Mouse (Mus musculus): ENCODE measurements around the gene Hcrt. TPM values are rescaled to one million over a fixed set of nuclear protein-coding genes. Genes with fewer than 3 reads are reported as not detected.

Hcrt gene
- polyA plus RNA-seq, 1 experiment = 0.36 TPM

DNA sequence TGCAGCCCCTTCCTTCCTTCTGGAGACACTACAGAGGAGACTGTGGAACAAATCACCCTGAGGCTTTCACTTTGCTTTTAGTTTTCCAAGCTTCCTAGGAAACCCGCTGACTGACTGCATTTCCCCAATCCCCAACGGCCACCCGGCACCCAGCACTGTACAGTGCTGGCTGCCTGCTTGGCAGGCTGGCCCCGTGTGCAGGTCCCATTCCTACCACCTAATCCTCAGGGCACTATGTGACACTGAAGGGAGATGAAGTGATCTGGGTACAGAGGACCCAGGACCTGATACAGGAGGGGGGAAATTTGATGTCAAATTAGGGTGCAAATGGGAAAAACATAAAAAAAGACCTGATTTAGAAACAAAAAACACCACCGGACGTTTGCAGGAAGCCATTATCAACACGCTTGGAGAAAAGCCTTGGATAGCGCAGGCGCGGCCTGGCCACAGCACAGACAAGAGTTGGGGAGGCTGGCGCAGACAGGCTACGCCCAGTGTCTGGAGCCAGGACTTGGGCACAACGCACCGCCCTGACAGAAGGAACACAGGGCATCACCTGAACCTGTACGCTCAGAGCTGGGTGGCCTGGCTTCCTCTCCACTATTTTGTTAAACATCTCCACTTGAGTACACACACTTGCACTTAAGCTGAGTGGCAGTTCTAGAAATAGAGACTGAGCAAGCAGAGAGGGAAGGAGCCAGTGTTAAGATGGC, 19.2 kb upstream of the Hcrt start:
- H3K4me3 ChIP-seq (ENCODE audit: control insufficient read depth, low read depth, low read length) = no peak overlapping the region
- no peak overlapping the region for H3K27ac ChIP-seq (ENCODE audit: control insufficient read depth, insufficient read depth, low read depth, low read length)
- no peaks in the 10 kb centered on the region for H3K36me3 ChIP-seq (ENCODE audit: control insufficient read depth, insufficient read depth, low read length)
- H3K4me1 ChIP-seq (ENCODE audit: control insufficient read depth, insufficient read depth, low read length) = no peaks in the 10 kb centered on the region
- no peak for TF ChIP-seq POLR2A (IDR thresholded peaks at IDR 0.05; ENCODE audit: control insufficient read depth, low read depth, low read length)
- TF ChIP-seq CTCF (IDR thresholded peaks at IDR 0.05; ENCODE audit: control insufficient read depth, insufficient read depth, insufficient replicate concordance, low read depth, low read length) = no peak
- H3K27me3 ChIP-seq (ENCODE audit: control insufficient read depth, insufficient read depth, low read length) = no peaks in the 10 kb centered on the region

- no peaks in the 10 kb centered on the region for H3K27me3 ChIP-seq (ENCODE audit: control insufficient read depth, insufficient read depth, low read length)
- no peaks in the 10 kb centered on the region for H3K36me3 ChIP-seq (ENCODE audit: control insufficient read depth, insufficient read depth, low read length)
- no peak overlapping the region for H3K4me3 ChIP-seq (ENCODE audit: control insufficient read depth, low read depth, low read length)
- H3K27ac ChIP-seq (ENCODE audit: control insufficient read depth, insufficient read depth, low read depth, low read length) = no peak overlapping the region
- TF ChIP-seq CTCF (IDR thresholded peaks at IDR 0.05; ENCODE audit: control insufficient read depth, insufficient read depth, insufficient replicate concordance, low read depth, low read length) (no peak), POLR2A (IDR thresholded peaks at IDR 0.05; ENCODE audit: control insufficient read depth, low read depth, low read length) (no peak)
- no peaks in the 10 kb centered on the region for H3K4me1 ChIP-seq (ENCODE audit: control insufficient read depth, insufficient read depth, low read length)
These were observed 17.5 kb upstream of the Hcrt start for GRCm38 (mm10) chr11:100780247-100780646.

DNA sequence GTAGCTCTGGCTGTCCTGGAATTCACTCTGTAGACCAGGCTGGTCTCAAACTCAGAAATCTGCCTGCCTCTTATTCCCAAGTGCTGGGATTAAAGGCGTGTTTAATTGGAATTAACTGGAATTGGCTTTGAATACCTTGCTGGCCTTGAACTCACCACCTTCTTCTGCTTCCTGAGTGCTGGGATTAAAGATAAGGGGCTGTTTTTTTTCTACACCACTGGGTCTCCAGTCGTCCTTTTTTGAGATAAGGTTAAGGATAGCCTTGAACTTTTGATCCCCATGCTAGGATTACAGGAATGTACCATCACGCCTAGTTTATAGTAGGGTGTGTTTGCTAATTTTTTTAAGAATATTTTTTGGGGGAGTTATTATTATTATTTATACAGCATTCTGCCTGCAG, 15.3 kb upstream of the Hcrt start:
- Histone ChIP-seq H3K4me1 (ENCODE audit: control insufficient read depth, insufficient read depth, low read length) (no peaks in the 10 kb centered on the region), H3K27me3 (ENCODE audit: control insufficient read depth, insufficient read depth, low read length) (no peaks in the 10 kb centered on the region), H3K4me3 (ENCODE audit: control insufficient read depth, low read depth, low read length) (no peak overlapping the region), H3K36me3 (ENCODE audit: control insufficient read depth, insufficient read depth, low read length) (no peaks in the 10 kb centered on the region), H3K27ac (ENCODE audit: control insufficient read depth, insufficient read depth, low read depth, low read length) (no peak overlapping the region)
- TF ChIP-seq CTCF (IDR thresholded peaks at IDR 0.05; ENCODE audit: control insufficient read depth, insufficient read depth, insufficient replicate concordance, low read depth, low read length) (no peak), POLR2A (IDR thresholded peaks at IDR 0.05; ENCODE audit: control insufficient read depth, low read depth, low read length) (no peak)

DNA sequence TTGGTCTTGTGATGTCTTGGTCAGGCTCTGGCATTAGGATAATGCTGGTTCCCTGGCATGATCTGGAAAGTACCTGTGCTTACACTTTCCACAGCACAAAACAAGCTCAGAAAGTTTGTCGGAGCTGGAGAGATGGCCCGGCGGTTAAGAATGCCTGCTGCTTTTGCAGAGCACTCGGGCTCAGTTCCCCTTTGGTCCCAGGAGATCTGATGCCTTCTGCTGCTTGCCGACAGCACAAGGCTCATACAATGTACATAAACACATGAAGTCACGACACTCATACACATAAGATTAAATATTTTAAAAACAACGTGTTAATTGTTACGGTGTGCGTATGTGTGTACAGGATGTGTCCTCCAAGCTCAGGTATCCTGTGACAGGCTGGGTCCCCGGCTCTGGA, 13.2 kb upstream of the Hcrt start:
- no peaks in the 10 kb centered on the region for H3K36me3 ChIP-seq (ENCODE audit: control insufficient read depth, insufficient read depth, low read length)
- peaks cover 1% of the 10 kb centered on the region for H3K4me1 ChIP-seq (ENCODE audit: control insufficient read depth, insufficient read depth, low read length)
- no peaks in the 10 kb centered on the region for H3K27me3 ChIP-seq (ENCODE audit: control insufficient read depth, insufficient read depth, low read length)
- no peak overlapping the region for H3K27ac ChIP-seq (ENCODE audit: control insufficient read depth, insufficient read depth, low read depth, low read length)
- no peak overlapping the region for H3K4me3 ChIP-seq (ENCODE audit: control insufficient read depth, low read depth, low read length)
- no peak for TF ChIP-seq CTCF (IDR thresholded peaks at IDR 0.05; ENCODE audit: control insufficient read depth, insufficient read depth, insufficient replicate concordance, low read depth, low read length)
- no peak for TF ChIP-seq POLR2A (IDR thresholded peaks at IDR 0.05; ENCODE audit: control insufficient read depth, low read depth, low read length)

DNA sequence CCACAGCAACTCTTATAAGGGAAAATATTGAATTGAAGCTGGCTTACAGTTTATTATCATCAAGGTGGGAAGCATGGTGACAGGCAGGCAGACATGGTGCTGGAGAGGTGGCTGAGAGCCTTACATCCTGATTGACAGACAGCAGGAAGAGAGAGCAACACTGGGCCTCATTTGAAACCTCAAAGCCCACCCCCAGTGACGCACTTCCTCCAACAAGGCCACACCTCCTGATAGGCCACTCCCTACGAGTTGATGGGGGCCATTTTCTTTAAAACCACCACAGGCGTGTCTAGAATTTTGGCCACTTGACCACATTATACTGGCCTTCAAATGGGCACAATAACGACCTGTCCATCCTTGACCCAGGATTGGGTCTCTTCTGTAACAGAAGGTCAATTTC, 11.5 kb upstream of the Hcrt start:
- Histone ChIP-seq H3K27me3 (ENCODE audit: control insufficient read depth, insufficient read depth, low read length) (no peaks in the 10 kb centered on the region), H3K4me1 (ENCODE audit: control insufficient read depth, insufficient read depth, low read length) (peaks cover 5% of the 10 kb centered on the region), H3K36me3 (ENCODE audit: control insufficient read depth, insufficient read depth, low read length) (no peaks in the 10 kb centered on the region), H3K27ac (ENCODE audit: control insufficient read depth, insufficient read depth, low read depth, low read length) (no peak overlapping the region), H3K4me3 (ENCODE audit: control insufficient read depth, low read depth, low read length) (no peak overlapping the region)
- no peak for TF ChIP-seq POLR2A (IDR thresholded peaks at IDR 0.05; ENCODE audit: control insufficient read depth, low read depth, low read length)
- no peak for TF ChIP-seq CTCF (IDR thresholded peaks at IDR 0.05; ENCODE audit: control insufficient read depth, insufficient read depth, insufficient replicate concordance, low read depth, low read length)

DNA sequence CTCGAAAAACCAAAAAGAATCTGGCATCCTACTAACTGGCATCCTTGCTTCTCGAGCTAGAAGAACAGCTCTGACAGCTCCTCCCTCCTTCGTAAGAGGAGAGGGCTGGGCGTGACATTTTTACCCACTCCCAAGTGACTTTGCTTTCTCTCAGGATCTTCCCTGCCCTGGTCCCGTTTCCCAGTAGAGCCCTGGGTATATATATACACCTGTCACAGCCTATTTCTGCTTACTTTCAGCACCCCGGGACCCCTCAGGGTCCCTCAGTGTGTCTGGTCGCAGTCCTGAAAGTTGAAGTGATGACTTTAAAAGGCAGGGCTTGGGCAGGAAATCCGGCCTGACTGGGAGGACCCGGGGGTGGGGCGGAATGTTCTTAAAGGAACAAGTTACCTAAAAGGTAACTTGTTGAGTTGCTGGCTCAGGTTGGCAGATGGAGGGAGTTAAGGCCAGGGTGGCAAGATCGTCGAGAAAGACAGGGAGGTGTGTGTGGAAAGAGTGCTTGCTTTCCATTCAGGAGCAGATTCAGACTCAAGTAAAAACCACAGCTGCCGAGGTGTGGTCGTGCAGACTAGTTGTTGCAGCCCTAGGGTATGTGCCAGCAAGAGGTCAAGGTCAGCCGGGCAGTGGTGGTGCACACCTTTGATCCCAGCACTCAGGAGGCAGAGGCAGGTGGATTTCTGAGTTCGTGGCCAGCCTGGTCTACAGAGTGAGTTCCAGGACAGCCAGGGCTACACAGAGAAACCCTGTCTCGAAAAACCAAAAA, 8.1 kb upstream of the Hcrt start, which contains the start of gene Ghdc:
Gene Ghdc, minus strand, starts transcription at position 312 of the 763 bp plus-strand sequence.
- Histone ChIP-seq H3K27me3 (ENCODE audit: control insufficient read depth, insufficient read depth, low read length) (no peaks in the 10 kb centered on the region), H3K4me1 (ENCODE audit: control insufficient read depth, insufficient read depth, low read length) (peaks cover 5% of the 10 kb centered on the region), H3K36me3 (ENCODE audit: control insufficient read depth, insufficient read depth, low read length) (no peaks in the 10 kb centered on the region), H3K4me3 (ENCODE audit: control insufficient read depth, low read depth, low read length) (peak within 1 kb of the TSS; percentile 78), H3K27ac (ENCODE audit: control insufficient read depth, insufficient read depth, low read depth, low read length) (peak within 1 kb of the TSS; percentile 61; the same call in 1 of the 2 replicates)
- TF ChIP-seq CTCF (IDR thresholded peaks at IDR 0.05; ENCODE audit: control insufficient read depth, insufficient read depth, insufficient replicate concordance, low read depth, low read length) (no peak), POLR2A (IDR thresholded peaks at IDR 0.05; ENCODE audit: control insufficient read depth, low read depth, low read length) (no peak)

- Histone ChIP-seq H3K27ac (ENCODE audit: control insufficient read depth, insufficient read depth, low read depth, low read length) (no peak overlapping the region), H3K4me1 (ENCODE audit: control insufficient read depth, insufficient read depth, low read length) (peaks cover 5% of the 10 kb centered on the region), H3K36me3 (ENCODE audit: control insufficient read depth, insufficient read depth, low read length) (no peaks in the 10 kb centered on the region), H3K4me3 (ENCODE audit: control insufficient read depth, low read depth, low read length) (no peak overlapping the region), H3K27me3 (ENCODE audit: control insufficient read depth, insufficient read depth, low read length) (no peaks in the 10 kb centered on the region)
- TF ChIP-seq POLR2A (IDR thresholded peaks at IDR 0.05; ENCODE audit: control insufficient read depth, low read depth, low read length) = no peak
- TF ChIP-seq CTCF (IDR thresholded peaks at IDR 0.05; ENCODE audit: control insufficient read depth, insufficient read depth, insufficient replicate concordance, low read depth, low read length) = no peak
These were observed 7.2 kb upstream of the Hcrt start for GRCm38 (mm10) chr11:100769980-100770379.

All from testis, adult 2 months (tissue).